Mouse (Mus musculus) thymus, adult 2 months (tissue): Measurements from ENCODE around the gene Klhdc3. TPM values are rescaled to one million over a fixed set of nuclear protein-coding genes. Genes with fewer than 3 reads are reported as not detected.

Experiments used
- DNase-seq: peaks from one replicate; pipeline ENCODE4 v3.0.0; 2021
- H3K27ac ChIP-seq: fragments of 200-500 bp; 2 replicates; pipeline ENCODE4 v1.5.1; 2012; ENCODE audit warnings: low read length, control low read depth; ENCODE audit not compliant: control insufficient read depth, insufficient read depth
- H3K27me3 ChIP-seq: fragments of 200-500 bp; 2 replicates; pipeline ENCODE4 v1.6.1; 2012; ENCODE audit warnings: mild to moderate bottlenecking, low read length, moderate library complexity, mixed read lengths; ENCODE audit not compliant: control insufficient read depth, insufficient read depth
- H3K36me3 ChIP-seq: fragments of 200-500 bp; 2 replicates; pipeline ENCODE4 v1.6.1; 2012; ENCODE audit warnings: mild to moderate bottlenecking, low read length, moderate library complexity; ENCODE audit not compliant: control insufficient read depth, insufficient read depth
- H3K4me1 ChIP-seq: fragments of 200-500 bp; replicated peaks from 2 replicates; pipeline ENCODE4 v1.6.1; 2012; ENCODE audit warnings: low read length; ENCODE audit not compliant: control insufficient read depth, insufficient read depth
- H3K4me3 ChIP-seq: fragments of 200-500 bp; 2 replicates; pipeline ENCODE4 v1.5.1; 2012; ENCODE audit warnings: mild to moderate bottlenecking, low read length, control low read depth, moderate library complexity; ENCODE audit not compliant: control insufficient read depth, insufficient read depth
- CTCF ChIP-seq: fragments of 200-500 bp; IDR thresholded peaks from 2 replicates; pipeline ENCODE4 v1.5.1; 2012; ENCODE audit warnings: mild to moderate bottlenecking, control low read depth, low read length, moderate library complexity, borderline replicate concordance; ENCODE audit not compliant: control insufficient read depth, poor library complexity, insufficient read depth; ENCODE audit errors: extremely low read depth
- POLR2A ChIP-seq: fragments of 200-500 bp; IDR thresholded peaks from 2 replicates; pipeline ENCODE4 v1.6.1; 2012; ENCODE audit warnings: mild to moderate bottlenecking, low read length, control low read depth, moderate library complexity; ENCODE audit not compliant: control insufficient read depth, poor library complexity, insufficient read depth; ENCODE audit errors: extremely low read depth
- WGBS: fragments of 180-500 bp; shearing (Covaris S2); methylation state at CpG from one replicate; pipeline ENCODE4 v1.1.7; 2018; 5-methylcytosine and 5-hydroxymethylcytosine counted together
- polyA plus RNA-seq: library from polyadenylated mRNA; depleted of rRNA; stranded (reverse); fragments of >200 nt; gene quantifications from 2 replicates; pipeline ENCODE4 v1.2.3, GENCODE M21; 2012; rRNA removed

Gene Klhdc3
- polyA plus RNA-seq, 1 experiment = 116 TPM

DNA sequence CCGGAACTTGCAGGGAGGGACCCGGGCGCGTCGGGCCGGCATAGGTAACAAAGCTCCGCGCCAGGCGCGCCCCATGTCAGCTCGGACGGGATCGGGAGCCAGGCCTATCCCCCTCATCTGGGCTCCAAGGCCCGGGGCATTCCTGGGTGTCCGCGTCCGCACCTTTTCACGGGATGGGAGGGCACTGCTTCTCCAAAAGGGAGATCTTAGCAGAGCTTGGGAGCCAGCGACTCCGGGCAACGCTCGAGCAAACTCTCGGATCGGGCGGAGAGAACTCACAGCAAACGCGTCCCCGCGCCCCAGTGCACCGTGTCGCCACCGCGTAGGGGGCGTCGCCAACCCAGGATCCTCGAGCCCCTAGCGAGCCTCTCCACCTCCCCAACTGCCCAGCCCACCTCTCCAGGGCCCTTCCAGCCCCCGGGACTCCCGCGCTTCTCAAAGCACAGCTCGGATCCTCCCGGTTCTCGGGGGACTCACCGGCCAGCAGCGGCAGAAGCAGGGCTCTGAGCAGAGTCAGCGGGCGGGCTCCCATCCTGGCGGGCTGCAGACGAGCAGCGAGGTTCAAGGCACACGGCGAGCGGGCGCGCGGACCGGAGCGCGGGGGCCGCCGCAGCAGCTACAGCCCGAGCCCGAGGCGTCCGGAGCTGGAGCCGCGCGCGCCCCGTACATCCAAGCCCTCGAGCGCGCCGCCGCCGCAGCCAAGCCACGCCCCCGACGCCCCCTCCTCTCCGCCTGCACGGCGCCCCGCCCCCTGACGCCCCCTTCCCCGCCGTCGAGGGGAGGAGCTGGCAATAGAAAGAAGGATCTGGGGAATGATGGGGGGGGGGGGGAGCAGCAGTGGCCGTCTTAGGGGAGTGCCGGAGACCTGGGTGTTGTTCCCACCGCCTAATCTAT lies 51.7 kb downstream of the Klhdc3 start, which contains the start of gene Ptk7:
Gene Ptk7 (minus strand): TSS at position 714 of the 894 bp plus-strand sequence.
- Histone ChIP-seq H3K27ac (no peak within 1 kb of the TSS), H3K27me3 (0 out of 2 replicates have a peak, but pooled peaks cover 2% of the 10 kb centered on the region), H3K36me3 (no peaks in the 10 kb centered on the region), H3K4me1 (peaks cover 19% of the 10 kb centered on the region), H3K4me3 (peak within 1 kb of the TSS; percentile 95)
- TF ChIP-seq POLR2A = no peak
- TF ChIP-seq CTCF = no peak
- peak; percentile 66 for DNase-seq
- under 1% methylated on average over 87 of the region's 90 CpGs for WGBS

DNA sequence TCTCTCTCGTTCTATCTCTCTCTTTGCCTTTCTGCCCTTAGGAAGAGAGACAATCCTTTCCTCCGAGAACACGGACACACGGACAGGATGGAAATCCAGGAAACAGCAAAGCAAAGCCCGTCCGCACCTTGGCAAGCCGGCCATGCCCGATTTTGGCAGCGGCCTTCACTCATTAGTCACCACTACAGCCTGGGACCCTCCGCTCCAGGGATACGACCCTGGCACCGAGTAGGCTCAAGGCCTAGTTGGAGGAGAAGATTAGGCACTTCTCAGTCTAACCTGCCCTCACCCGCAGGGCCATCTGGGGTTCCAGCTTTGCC lies 52.3 kb downstream of the Klhdc3 start:
- Histone ChIP-seq H3K27ac (no peak overlapping the region), H3K4me3 (peak overlapping the region; percentile 95), H3K27me3 (0 out of 2 replicates have a peak, but pooled peaks cover 2% of the 10 kb centered on the region), H3K36me3 (no peaks in the 10 kb centered on the region), H3K4me1 (peaks cover 19% of the 10 kb centered on the region)
- TF ChIP-seq POLR2A (no peak), CTCF (peak; percentile 45; the same call in 1 of the 2 replicates)
- no peak for DNase-seq
- WGBS = 12% methylated on average over 13 of the region's 13 CpGs

DNA sequence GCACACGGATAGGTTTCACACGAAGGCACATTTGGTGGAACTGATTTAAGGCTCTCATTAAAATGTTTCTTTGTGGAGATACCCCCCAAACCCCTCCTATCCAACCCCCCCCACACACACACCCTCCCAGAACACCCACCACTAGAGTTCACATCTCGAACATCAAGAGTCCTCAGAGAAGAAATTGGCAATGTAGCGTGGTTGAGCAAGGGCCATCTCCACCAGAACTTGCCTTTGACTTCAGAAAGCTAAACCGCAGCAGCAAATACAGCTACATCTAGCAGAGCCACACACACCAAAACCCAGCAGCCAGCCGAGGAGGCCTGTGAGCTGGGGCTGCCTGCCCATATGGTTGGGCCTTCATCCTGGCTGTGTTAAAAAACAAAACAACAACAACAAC lies 53.3 kb downstream of the Klhdc3 start:
- no peak overlapping the region for H3K4me3 ChIP-seq
- H3K27me3 ChIP-seq = 0 out of 2 replicates have a peak, but pooled peaks cover 2% of the 10 kb centered on the region
- no peak overlapping the region for H3K27ac ChIP-seq
- H3K4me1 ChIP-seq = peaks cover 24% of the 10 kb centered on the region
- 80% methylated on average over 6 of the region's 6 CpGs for WGBS
- DNase-seq = no peak
- TF ChIP-seq POLR2A = no peak
- TF ChIP-seq CTCF = no peak
- no peaks in the 10 kb centered on the region for H3K36me3 ChIP-seq

DNA sequence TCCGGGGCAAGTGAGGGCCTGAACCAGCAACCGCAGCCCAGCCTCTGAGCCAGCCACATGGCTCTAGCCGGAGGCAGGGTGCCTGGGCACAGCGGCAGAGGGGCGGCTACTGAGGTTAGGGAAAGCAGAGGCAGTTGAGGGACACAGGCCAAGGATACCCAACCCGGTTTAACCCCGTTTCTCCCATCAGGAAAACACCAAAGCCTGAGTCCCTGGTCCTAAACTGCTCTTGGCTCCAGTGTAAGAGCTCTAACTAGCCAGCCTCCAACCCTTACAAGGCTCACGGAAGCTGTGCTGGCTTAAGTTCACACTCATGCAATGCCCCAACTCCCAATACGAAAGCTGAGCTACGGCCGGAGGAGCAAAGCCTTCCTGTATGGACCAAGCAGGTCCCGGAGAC lies 56.1 kb downstream of the Klhdc3 start:
- no peak for DNase-seq
- TF ChIP-seq POLR2A (no peak), CTCF (no peak)
- Histone ChIP-seq H3K36me3 (no peaks in the 10 kb centered on the region), H3K27me3 (0 out of 2 replicates have a peak, but pooled peaks cover 2% of the 10 kb centered on the region), H3K27ac (no peak overlapping the region), H3K4me1 (peaks cover 19% of the 10 kb centered on the region), H3K4me3 (no peak overlapping the region)
- 78% methylated on average over 12 of the region's 12 CpGs for WGBS

Other genes starting within 250 kb of the Klhdc3 start
- gene Slc22a7, start 242.5 kb downstream of the Klhdc3 start, polyA plus RNA-seq = 1.2 and 3.3 TPM in 2 replicates
- 1.0 and 1.1 TPM in 2 replicates for gene Ttbk1, start 193.2 kb downstream of the Klhdc3 start, polyA plus RNA-seq
- 14.0 and 17.7 TPM in 2 replicates for gene Dnph1, start 184.2 kb downstream of the Klhdc3 start, polyA plus RNA-seq
- 21.8 and 22.0 TPM in 2 replicates for gene Cul9, start 134.5 kb downstream of the Klhdc3 start, polyA plus RNA-seq
- gene Srf, start 124.7 kb downstream of the Klhdc3 start, polyA plus RNA-seq = 297 and 310 TPM in 2 replicates
- gene Ptk7, start 51.4 kb downstream of the Klhdc3 start, polyA plus RNA-seq = 11.9 and 15.8 TPM in 2 replicates
- gene Klc4, start 34.9 kb downstream of the Klhdc3 start, polyA plus RNA-seq = 22.6 and 24.0 TPM in 2 replicates
- 68.3 and 91.0 TPM in 2 replicates for gene Mrpl2, start 34.7 kb downstream of the Klhdc3 start, polyA plus RNA-seq
- gene Cul7, start 30.6 kb downstream of the Klhdc3 start, polyA plus RNA-seq = 47.9 and 50.1 TPM in 2 replicates
- gene Rrp36, start 6.6 kb downstream of the Klhdc3 start, polyA plus RNA-seq = 43.8 and 47.8 TPM in 2 replicates
- gene Mea1, start 2.1 kb downstream of the Klhdc3 start, polyA plus RNA-seq = 47.8 and 55.7 TPM in 2 replicates
- 113 and 117 TPM in 2 replicates for gene Ppp2r5d, start 24.2 kb upstream of the Klhdc3 start, polyA plus RNA-seq
- gene Pex6, start 30.5 kb upstream of the Klhdc3 start, polyA plus RNA-seq = 105 and 113 TPM in 2 replicates
- gene Gnmt, start 48.3 kb upstream of the Klhdc3 start, polyA plus RNA-seq = 4.4 and 10.6 TPM in 2 replicates
- 61.5 and 67.1 TPM in 2 replicates for gene Cnpy3, start 71.3 kb upstream of the Klhdc3 start, polyA plus RNA-seq
- gene Ptcra, start 82.8 kb upstream of the Klhdc3 start, polyA plus RNA-seq = 126 and 163 TPM in 2 replicates
- gene 2310039H08Rik, start 91.7 kb upstream of the Klhdc3 start, polyA plus RNA-seq = 106 TPM in 2 replicates
- gene Rpl7l1, start 101.8 kb upstream of the Klhdc3 start, polyA plus RNA-seq = 30.7 and 33.8 TPM in 2 replicates
- gene Bicral, start 177.6 kb upstream of the Klhdc3 start, polyA plus RNA-seq = 19.3 and 28.1 TPM in 2 replicates
- 23.7 and 28.5 TPM in 2 replicates for gene Tbcc, start 209.8 kb upstream of the Klhdc3 start, polyA plus RNA-seq
- 0.09 and 0.15 TPM in 2 replicates for gene Prph2, start 229.5 kb upstream of the Klhdc3 start, polyA plus RNA-seq